Mouse (Mus musculus) adrenal gland, postnatal 36 days (tissue): ENCODE measurements around the gene Naga. TPM values are rescaled to one million over a fixed set of nuclear protein-coding genes. Genes with fewer than 3 reads are reported as not detected.

ENCODE experiments used
- DNase-seq, 2 experiments: peaks; one replicate each; pipeline ENCODE4 v3.0.0; 2021; ENCODE audit warnings: mixed read lengths in 1 of 2
- total RNA-seq, 2 experiments: library from RNA; stranded (reverse); gene quantifications; 2 replicates each; pipeline ENCODE4 v1.2.3; 2021

Gene Naga
- total RNA-seq, 2 experiments from 2014 or later: 59.1 to 68.1 TPM

DNA sequence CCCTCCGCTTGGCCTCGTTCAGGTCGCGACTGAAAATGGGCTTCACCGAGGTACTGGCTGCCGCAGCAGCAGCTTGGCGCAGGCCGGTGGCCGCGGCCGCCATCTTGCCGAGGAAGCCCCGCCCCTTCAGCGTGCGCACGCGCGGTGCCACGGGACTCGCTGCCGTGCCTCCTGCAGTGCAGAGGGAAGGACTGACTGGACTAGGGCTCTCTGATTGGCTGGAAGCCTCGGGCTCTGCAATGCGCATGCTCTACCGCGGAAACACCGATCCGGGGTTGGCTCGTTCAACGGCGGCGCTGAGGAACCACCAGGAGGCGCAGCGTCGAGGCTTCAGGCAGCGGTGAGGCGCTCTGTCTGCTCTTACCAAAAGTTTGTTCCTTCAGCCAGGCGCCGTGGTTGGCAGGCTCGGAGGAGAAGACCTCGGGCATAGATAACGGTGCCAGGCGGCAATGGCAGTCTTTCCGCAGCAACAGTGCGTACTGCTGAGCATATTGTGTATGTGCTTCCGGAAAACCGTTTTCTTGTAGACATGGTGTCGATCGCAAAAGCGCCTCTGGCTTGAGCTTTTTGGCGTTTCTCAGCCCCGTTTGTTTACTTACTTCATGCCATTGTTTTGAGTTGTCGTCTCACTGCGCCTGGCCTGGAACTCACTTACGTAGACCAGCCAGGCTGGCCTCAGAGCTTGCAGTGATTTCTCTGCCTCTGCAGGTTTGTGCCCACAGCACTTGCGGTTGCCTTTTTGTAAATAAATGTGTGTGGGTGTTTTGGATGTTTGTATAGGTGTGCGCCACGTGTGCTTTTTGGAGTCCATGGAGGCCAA is 15.6 kb upstream of the Naga start, which contains the start of gene Ndufa6:
Gene Ndufa6, minus strand, starts transcription at position 197 of the 820 bp plus-strand sequence.
- DNase-seq: peak; percentile 98 to 99

DNA sequence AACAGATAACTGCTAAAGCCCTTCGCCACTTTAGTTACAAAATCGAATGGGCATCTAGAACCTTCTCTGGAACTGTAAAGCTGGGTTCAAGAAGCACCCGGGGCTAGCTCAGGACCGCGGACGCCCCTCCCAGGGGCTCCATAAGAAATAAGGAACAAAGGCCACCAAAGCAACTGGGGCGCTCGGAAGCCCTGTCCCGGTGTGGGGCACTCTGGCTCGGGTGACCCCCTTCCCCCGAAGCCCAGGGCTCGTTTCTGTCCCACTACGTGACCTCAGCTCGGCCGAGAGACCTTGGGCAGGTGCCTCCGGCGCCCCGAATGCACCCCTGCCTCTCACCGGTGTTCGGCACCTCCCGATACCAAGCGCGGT is 15.0 kb upstream of the Naga start:
- DNase-seq: no peak

DNA sequence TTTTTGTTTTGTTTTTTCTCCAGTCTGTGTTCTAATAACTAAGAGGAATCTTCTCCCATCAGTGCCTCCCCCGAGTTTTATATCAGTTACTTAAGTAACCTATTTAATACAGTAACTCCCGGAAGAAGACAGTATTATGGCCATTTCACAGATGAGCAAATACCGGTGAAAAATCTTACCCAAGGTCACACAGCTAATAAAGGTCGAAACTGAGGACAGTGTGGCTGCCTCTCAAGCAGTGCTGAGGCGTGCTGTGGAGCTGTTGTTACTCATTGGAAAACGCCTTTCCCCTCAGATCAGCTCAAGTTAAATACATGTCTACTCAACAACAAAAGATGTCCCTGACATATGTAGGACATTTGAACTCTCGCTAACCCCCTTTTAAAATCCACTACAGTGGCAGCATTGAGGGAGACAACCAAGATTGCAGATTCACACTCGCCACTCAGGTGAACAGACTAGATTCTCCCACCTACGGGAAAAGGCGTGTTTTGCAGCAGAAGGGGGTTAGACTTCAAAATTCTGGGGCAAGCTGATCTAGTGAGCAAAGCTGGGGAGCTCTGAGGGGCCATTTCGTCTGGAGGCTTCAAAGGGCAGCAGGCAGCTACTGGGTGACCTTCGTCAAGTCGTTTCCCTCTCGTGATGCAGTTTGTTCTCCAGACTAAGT is 14.5 kb upstream of the Naga start:
- DNase-seq: peak in 1 of 2 experiments; percentile 23

DNA sequence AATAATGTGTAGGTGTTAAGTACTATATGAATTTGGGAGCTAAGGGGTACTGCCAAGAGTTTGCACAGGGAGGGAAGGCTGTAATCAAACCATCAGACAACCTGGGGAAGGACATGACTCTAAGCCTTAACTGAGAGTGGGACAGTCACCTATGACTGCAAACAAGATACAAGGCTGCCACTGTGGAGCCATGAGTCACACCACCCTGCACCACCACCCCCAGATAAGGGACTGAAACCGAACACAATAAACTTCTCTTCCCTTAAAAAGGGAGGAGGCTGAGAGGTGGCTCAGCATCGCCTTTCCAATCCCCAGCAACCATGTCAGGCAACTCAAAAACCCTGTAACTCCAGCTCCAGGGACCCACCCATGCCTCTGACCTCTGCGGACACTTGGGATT is 12.8 kb upstream of the Naga start:
- peak in 1 of 2 experiments; percentile 28 for DNase-seq

DNA sequence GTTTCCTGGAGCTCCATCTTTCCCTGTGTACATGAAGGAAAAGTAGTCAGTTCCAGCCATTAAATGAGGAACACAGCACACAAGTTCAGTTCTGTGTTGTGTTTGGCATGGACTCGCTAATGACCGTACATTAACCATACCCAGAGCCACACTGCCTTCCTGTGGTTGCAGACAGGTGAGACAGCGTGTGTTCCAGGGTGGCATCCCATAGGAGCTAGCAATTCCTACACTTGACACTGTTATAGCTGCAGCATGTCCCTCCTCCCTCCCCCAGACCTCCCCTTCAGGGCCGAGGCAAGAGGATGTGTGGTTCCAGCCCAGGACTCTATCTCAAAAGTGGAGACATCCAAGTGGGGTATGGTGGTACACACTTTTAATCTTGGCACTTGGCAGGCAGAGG is 11.6 kb upstream of the Naga start:
- no peak for DNase-seq

DNA sequence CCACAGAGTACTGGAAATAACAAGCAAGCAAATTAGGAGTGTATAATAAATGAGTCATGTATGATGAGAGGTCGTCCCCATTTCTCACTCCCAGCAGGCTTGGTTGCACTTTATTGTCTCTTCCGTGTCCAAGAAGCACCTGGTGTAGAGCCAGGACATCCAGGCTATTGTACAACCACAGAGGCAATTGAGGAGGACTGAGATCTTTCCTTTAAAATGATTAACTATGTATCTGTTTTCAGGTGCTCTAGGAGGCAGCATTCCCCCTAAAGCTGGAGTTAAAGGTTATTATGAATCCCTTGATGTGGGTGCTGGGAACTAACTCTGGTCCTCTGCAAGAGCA is 10.2 kb upstream of the Naga start:
- no peak for DNase-seq

DNA sequence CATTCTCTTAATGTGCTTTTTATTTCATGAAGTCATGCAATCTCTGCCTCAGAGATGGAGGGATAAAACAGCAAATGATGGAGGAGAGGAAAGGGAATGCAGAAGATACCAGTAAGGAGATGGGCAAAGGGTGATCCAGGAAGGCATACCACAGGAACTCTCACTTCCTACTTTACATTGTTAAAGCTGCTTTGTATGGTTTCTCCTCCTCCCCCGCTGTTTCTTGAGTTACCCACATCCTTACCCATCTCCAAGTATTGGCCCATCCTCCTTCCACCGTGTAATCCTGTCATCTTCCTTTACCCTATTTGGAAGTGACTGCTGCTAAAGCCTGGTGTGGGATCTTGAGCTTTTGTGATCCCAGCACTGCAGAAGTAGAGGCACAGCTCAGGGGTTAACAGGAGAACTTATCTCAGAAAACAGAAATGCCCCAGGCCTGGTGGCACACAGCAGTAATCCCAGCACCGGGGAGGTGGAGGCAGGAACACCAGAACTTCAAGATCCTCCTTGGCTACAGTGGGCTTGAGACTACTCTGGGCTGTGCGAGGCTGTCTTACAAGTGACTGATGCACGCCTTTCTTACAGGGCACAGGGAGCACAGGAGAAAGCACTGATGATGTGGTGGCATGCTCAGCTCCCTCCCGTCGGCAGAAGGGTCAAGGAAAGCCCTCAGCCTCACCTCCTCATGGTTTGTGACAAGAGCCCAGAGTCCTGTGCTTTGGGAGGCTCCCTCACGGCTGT is 9.7 kb upstream of the Naga start:
- no peak for DNase-seq

DNA sequence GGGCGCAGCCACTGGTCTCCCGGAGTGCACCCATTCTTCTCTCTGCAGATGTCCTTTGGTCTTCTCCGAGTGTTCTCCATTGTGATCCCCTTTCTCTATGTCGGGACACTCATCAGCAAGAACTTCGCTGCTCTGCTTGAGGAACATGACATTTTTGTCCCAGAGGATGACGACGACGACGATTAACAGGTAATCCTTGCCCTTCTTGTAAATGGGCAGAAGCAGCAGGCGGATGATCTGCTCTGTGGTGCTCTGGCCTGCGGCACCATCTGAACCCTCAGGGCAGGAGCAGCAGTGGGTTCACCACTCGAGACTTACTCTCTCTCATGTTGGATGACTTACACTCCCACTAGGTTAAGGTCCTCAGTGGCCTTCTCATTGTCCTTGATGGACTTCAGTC is 9.1 kb upstream of the Naga start:
- DNase-seq: no peak

DNA sequence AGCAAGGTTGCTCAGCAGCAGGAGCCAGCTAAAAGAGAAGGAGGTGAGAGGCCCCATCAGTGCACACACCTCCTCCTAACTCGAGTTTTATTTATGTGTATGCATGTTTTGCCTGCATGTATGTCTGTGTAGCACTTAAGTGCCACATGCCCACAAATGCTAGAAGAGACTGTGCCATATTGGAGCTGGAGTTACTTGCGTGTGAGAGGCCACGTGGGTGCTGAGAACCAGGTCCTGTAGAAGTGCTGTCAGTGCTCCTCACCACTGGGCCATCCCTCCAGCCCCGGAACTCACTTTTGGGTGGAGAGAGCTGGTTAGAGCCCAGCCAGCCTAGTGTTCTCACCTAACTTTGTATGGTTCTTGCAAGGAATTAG is 8.6 kb upstream of the Naga start:
- DNase-seq: no peak

DNA sequence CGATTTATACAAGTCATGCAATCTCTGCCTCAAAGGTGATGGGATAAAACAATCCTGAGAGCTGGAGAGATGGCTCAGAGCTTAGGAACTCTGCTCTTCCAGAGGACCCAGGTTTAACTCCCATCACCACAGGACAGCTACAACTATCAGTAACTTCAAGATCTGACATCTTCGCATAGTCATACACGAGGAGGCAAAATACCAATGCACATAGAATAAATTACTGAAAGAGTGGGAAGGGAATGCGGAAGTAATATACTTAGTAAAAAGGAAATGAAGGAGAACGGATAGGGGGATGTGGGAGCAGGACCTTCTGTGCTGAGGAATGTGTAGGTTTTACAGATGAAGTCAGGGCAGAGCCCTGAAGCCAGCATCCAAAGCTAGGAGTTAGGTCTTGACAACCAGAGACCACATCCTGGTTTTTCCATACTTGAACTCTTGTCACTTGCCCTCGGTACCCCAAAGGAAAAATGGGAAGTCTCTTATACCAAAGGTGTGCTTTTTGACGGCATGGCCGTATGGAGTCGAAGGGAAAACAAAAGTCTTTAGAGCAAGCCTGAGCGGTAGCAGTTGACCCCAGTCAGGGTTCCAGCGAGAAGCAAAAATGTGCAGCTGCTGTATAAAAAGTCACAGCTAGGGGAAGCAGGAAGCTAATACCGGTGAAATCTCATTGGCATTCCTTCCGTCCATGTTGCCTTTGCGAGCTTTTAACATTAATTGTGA is 8.0 kb upstream of the Naga start:
- DNase-seq: no peak

DNA sequence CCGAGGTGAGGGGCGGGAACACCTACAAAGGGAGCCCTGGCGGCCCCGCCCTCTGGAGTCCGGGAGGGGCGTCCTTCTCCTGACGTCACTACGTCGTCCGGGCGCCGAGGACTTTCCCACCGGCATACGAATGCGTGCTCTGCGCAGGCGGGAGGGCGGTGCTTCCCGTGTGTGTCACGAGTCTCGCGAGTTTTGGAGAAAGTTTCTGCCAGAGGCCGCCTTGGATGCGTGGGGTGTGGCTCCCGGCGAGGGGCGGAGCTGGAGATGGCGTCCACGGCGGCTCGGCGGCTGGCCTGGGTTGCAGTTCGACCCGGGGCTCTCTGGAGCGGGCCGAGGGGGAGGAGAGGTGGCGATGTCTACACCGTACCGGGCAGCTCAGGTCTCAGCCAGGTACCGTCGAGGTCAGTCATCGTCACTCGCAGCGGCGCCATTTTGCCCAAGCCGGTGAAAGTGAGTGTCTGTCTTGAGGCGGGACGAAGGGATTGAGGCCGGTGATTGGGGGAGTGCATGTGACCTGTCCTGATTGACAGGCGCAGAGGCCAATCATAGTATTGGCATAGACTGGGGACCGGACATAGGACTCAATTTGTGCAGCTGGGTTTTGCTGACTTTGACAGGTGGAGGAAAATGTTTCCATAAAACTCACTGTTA is 7.2 kb upstream of the Naga start:
- DNase-seq: peak; percentile 98

DNA sequence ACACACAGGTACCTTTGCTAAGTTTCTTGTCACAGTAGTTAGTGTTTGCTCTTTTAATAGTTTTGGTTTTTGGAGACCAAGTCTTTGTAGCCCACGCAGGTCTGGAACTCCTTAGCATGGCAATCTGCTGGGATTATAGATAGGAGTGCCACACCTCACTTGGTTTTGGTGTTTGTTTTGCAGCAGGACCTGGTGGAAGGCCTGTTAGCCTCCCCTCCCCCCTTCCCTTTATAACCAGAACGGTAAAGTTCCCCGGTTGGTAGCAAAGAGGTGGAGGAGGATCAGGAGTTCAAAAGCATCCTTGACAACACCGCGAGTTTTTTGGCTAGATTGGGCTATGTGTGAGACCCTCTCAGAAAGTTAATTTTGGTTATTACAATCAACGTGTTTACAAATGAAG is 6.2 kb upstream of the Naga start:
- DNase-seq: no peak

DNA sequence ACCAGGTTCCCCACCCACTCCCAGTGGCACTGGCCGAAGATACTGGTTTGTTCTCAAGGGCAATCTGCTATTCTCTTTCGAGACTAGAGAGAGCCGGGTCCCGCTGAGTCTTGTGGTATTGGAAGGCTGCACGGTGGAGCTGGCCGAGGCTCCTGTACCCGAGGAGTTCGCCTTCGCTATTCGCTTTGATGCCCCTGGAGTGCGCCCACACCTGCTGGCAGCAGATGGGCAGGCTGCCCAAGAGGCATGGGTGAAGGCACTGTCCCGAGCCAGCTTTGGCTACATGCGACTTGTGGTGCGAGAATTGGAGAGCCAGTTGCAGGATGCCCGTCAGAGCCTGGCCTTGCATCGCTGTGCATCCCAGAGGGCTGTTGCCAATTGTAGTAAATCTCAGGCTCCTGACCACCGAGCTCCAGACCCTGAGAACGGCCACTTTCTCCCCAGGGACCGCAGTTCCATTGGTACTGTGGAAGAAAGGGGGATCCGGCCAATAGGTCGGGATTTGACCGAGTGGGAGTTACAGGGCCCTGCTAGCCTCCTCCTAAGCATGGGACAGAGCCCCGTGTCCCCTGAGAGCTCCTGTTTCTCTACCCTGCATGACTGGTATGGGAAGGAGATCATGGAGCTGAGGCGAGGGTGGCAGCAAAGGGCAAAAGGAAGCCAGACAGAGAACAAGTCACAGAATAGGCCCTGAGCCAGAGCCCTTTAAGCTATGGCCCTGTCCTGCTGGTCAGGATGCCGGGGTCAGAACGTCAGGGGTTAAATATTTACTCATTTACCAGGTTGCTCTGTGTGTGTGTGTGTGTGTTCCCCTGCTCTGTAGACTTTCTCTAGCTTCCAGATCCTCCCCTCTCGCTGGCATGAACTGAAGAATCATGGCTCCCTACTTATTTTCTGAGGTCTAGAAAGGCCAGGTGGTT is 4.9 kb upstream of the Naga start:
- DNase-seq: no peak

DNA sequence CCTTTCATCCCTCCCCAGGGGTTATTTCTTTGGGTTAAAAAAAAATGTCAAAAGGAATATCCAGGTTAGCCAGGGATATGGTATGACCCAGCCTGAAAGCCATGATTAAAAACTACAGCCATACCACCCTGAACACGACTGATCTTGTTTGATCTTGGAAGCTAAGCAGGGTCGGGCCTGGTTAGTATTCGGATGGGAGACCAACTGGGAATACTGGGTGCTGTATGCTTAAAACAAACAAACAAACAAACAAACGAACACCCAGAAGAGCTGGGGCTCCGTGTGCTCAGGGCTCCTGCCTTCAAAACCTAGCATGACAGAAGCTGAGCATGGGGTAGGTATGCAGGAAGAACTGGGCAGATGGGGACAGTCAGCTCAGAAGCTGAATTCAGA is 3.8 kb upstream of the Naga start:
- no peak for DNase-seq

DNA sequence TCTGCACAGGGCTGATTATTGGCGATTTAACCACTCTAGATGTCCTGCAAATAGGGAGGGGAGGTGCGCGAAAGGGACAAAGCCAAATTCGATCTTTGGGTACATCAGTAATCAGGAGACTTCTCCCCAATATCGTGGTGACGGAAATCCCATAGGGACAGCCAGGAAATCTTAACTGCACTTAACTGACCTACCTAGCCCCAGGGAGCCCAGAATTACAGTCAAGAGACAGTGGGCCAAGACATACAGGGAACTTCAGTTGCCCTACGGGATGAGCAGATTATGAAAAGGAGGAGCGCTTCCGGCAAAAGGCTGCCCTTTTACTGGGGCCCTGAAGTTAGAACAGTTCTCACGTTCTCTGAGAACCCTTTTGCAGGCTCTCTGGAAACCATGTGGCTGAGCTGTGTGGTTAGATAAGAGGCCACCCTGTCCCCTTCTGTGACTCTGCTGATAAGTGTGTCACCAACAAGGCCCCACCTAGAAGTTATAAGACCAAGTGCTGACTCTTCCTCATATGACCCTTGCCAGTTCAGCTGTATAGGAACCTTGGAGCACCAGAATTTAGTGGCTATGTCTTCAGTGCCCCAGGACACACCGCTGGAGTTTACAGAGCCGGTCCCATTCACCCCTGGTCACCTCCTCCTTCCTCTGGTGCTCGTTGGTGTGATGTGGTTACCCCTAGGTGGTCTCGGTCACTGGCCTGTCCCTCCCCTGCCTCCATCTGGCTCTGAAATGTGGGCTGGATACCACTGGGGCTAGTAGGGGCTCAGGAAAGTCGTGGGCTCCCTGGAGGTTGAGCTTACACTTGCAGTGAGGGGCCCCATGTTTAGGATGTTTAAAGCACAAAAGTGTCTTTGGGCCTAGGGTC is 3.2 kb upstream of the Naga start:
- no peak for DNase-seq

DNA sequence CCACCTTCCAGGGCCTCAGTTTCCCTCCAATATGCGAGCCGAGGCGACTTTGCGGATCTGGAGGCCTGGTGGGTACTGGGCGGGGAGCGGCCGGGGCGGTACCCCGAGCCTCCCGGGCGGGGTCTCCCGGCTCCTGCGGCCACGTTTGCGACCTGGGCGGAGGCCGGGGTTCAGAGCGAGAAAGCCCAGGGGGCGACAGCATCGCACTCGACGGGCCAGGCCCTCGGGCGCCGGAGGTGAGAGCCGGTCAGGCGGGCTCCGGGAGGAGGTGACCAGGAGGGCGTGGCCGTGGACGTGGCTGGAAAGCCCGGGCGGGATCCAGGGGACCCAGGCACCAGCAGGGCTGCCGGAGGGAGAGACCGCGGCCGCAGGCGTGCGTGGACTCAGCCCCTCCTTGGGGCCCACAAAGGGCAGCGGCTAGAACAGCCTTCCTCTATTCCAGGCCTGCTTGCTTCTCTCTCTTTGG is 2.3 kb upstream of the Naga start:
- peak; percentile 65 to 80 for DNase-seq

DNA sequence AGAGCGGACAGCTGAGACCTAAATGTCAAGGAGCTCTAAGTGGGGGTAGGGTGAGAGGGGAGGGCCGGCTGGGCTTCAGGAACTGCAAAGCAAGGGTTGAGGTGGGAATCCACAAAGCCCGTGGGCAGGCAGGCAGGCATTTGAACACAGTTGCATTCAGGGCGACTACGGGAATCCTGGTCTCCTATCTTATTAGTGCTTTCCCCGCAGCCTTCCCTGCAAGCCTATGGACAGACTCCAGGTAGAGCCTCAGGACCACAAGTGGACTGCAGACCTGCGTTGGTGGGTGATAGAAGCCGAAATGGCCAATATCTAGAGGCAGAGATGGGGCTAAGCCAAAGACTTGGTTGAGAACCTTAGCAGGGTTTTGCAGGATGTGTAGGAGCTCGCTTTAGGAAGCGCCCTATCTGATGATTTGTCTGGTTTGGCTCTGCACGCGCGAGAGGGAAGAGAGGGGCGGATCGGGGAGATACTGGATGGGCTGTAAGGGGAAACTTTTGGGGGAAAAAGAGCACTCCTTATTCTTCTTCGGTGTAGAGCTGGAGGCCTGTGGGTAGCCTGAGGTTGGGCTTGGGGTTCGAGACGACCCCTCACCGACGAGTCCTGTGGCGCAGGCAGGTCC is 1.8 kb upstream of the Naga start:
- DNase-seq: no peak

DNA sequence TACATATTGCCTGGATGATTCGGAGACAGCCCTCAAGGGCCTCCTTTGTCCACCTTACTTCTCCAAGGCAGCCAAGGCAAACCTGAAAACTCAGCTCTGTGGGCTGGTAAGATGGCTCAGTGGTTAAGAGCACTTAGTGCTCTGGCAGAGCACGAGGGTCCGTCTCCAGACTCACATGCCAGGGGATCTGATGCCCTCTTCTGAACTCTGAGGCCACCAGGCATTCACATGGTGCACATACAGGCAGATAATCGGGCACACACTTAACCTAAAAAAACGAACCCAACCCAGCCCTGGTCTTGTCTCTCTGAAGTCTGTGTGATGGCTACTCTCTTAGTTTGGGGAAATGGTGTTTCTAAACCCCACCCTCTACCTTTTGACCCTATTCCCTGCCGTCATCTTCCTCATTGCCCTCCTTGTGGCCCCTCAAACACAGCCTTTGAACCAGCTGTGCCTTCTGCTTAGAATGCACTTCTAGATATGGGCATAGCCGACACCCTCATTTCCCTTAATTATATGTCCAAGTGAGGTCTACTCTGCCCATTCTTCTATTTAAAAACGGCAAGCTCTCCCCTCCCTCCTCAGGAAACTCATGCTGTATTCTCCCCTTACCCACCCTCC is 1.0 kb upstream of the Naga start:
- DNase-seq: no peak

DNA sequence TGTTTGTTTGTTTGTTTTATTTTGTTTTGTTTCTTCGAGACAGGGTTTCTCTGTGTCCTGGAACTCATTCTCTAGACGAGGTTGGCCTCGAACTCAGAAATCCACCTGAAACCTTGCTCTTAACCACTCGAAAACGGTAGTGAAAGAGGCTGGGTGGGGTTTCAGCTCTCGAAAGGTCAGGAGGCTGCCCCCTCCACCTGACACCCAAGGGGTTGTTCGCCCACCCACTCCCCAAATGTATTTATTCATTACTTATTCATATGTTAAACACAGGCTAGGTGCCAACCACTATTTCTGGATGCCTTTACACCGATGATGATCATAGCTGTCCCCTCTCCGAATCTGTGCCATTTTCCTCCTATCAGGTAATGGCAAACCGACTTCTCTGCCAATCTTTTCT is 425 bp upstream of the Naga start:
- DNase-seq: no peak
